Mouse (Mus musculus): Measurements from ENCODE around the gene Mllt11.

- TF ChIP-seq CTCF (IDR thresholded peaks at IDR 0.05; ENCODE audit: low read depth, low read length) (no peak), POLR2A (IDR thresholded peaks at IDR 0.05; ENCODE audit: borderline replicate concordance, low read depth, low read length) (no peak)
Measured at GRCm38 (mm10) chr3:95171105-95171504, 60.9 kb downstream of the Mllt11 start.
